Mouse (Mus musculus) thymus, adult 2 months (tissue): Measurements from ENCODE around the gene Sall4. TPM values are rescaled to one million over a fixed set of nuclear protein-coding genes. Genes with fewer than 3 reads are reported as not detected.
"Not testable (repeated sequence)": the region's sequence is repeated elsewhere in the genome, so short reads cannot be mapped to it uniquely, and the experiment has no call there.

Source experiments
- DNase-seq: peaks from one replicate; pipeline ENCODE4 v3.0.0; 2021
- H3K27ac ChIP-seq: fragments of 200-500 bp; 2 replicates; pipeline ENCODE4 v1.5.1; 2012; ENCODE audit warnings: low read length, control low read depth; ENCODE audit not compliant: control insufficient read depth, insufficient read depth
- H3K27me3 ChIP-seq: fragments of 200-500 bp; 2 replicates; pipeline ENCODE4 v1.6.1; 2012; ENCODE audit warnings: mild to moderate bottlenecking, low read length, moderate library complexity, mixed read lengths; ENCODE audit not compliant: control insufficient read depth, insufficient read depth
- H3K36me3 ChIP-seq: fragments of 200-500 bp; 2 replicates; pipeline ENCODE4 v1.6.1; 2012; ENCODE audit warnings: mild to moderate bottlenecking, low read length, moderate library complexity; ENCODE audit not compliant: control insufficient read depth, insufficient read depth
- H3K4me1 ChIP-seq: fragments of 200-500 bp; replicated peaks from 2 replicates; pipeline ENCODE4 v1.6.1; 2012; ENCODE audit warnings: low read length; ENCODE audit not compliant: control insufficient read depth, insufficient read depth
- H3K4me3 ChIP-seq: fragments of 200-500 bp; 2 replicates; pipeline ENCODE4 v1.5.1; 2012; ENCODE audit warnings: mild to moderate bottlenecking, low read length, control low read depth, moderate library complexity; ENCODE audit not compliant: control insufficient read depth, insufficient read depth
- CTCF ChIP-seq: fragments of 200-500 bp; IDR thresholded peaks from 2 replicates; pipeline ENCODE4 v1.5.1; 2012; ENCODE audit warnings: mild to moderate bottlenecking, control low read depth, low read length, moderate library complexity, borderline replicate concordance; ENCODE audit not compliant: control insufficient read depth, poor library complexity, insufficient read depth; ENCODE audit errors: extremely low read depth
- POLR2A ChIP-seq: fragments of 200-500 bp; IDR thresholded peaks from 2 replicates; pipeline ENCODE4 v1.6.1; 2012; ENCODE audit warnings: mild to moderate bottlenecking, low read length, control low read depth, moderate library complexity; ENCODE audit not compliant: control insufficient read depth, poor library complexity, insufficient read depth; ENCODE audit errors: extremely low read depth
- WGBS: fragments of 180-500 bp; shearing (Covaris S2); methylation state at CpG from one replicate; pipeline ENCODE4 v1.1.7; 2018; 5-methylcytosine and 5-hydroxymethylcytosine counted together
- polyA plus RNA-seq: library from polyadenylated mRNA; depleted of rRNA; stranded (reverse); fragments of >200 nt; gene quantifications from 2 replicates; pipeline ENCODE4 v1.2.3, GENCODE M21; 2012

Gene Sall4
- polyA plus RNA-seq, 1 experiment, result 0.04 TPM

- DNase-seq, result no peak
- WGBS, result 41% methylated on average over 4 of the region's 4 CpGs
- H3K36me3 ChIP-seq, result no peaks in the 10 kb centered on the region
- H3K4me3 ChIP-seq, result no peak overlapping the region
- no peaks in the 10 kb centered on the region for H3K4me1 ChIP-seq
- no peak overlapping the region for H3K27ac ChIP-seq
- TF ChIP-seq CTCF (no peak), POLR2A (no peak)
- peaks cover 13% of the 10 kb centered on the region for H3K27me3 ChIP-seq
Measured at GRCm38 (mm10) chr2:168761954-168762353, 5.8 kb downstream of the Sall4 start.

GRCm38 (mm10) chr2:168761141-168761540, 6.6 kb downstream of the Sall4 start:
- Histone ChIP-seq H3K4me3 (no peak overlapping the region), H3K27me3 (peaks cover 12% of the 10 kb centered on the region), H3K36me3 (no peaks in the 10 kb centered on the region), H3K27ac (no peak overlapping the region), H3K4me1 (no peaks in the 10 kb centered on the region)
- TF ChIP-seq POLR2A (no peak), CTCF (no peak)
- 72% methylated on average over 9 of the region's 9 CpGs for WGBS
- no peak for DNase-seq

GRCm38 (mm10) chr2:168744406-168744805, 23.3 kb downstream of the Sall4 start:
- not testable (repeated sequence) for H3K4me3 ChIP-seq, H3K27ac ChIP-seq, DNase-seq, H3K36me3 ChIP-seq, H3K27me3 ChIP-seq, H3K4me1 ChIP-seq
- 90% methylated on average over 10 of the region's 10 CpGs for WGBS

- H3K4me1 ChIP-seq, result peaks cover 3% of the 10 kb centered on the region; the same call in 1 of the 2 replicates
- TF ChIP-seq CTCF, result no peak
- no peak for TF ChIP-seq POLR2A
- no peaks in the 10 kb centered on the region for H3K27me3 ChIP-seq
- no peak overlapping the region for H3K27ac ChIP-seq
- 19% methylated on average over 7 of the region's 7 CpGs for WGBS
- DNase-seq, result peak; percentile 65
- H3K36me3 ChIP-seq, result no peaks in the 10 kb centered on the region
- no peak overlapping the region for H3K4me3 ChIP-seq
Measured at GRCm38 (mm10) chr2:168742649-168743048, 25.1 kb downstream of the Sall4 start.

- 7% methylated on average over 33 of the region's 33 CpGs for WGBS
- Histone ChIP-seq H3K27me3 (no peaks in the 10 kb centered on the region), H3K36me3 (no peaks in the 10 kb centered on the region), H3K4me3 (peak within 1 kb of the TSS; percentile 55), H3K27ac (no peak within 1 kb of the TSS), H3K4me1 (peaks cover 3% of the 10 kb centered on the region; the same call in 1 of the 2 replicates)
- DNase-seq, result peak; percentile 60
- TF ChIP-seq POLR2A (no peak), CTCF (no peak)
Measured at GRCm38 (mm10) chr2:168742059-168742627, 25.6 kb downstream of the Sall4 start, which contains the start of gene Atp9a. Gene Atp9a, minus strand, starts transcription at chr2:168742409.

- DNase-seq, result peak; percentile 73
- Histone ChIP-seq H3K27ac (no peak overlapping the region), H3K4me1 (peaks cover 3% of the 10 kb centered on the region; the same call in 1 of the 2 replicates), H3K4me3 (peak overlapping the region; percentile 55), H3K27me3 (no peaks in the 10 kb centered on the region), H3K36me3 (no peaks in the 10 kb centered on the region)
- 8% methylated on average over 108 of the region's 108 CpGs for WGBS
- TF ChIP-seq POLR2A (no peak), CTCF (no peak)
Measured at GRCm38 (mm10) chr2:168741273-168742058, 26.3 kb downstream of the Sall4 start.
